Mouse (Mus musculus) midbrain, embryonic 13.5 days (tissue): ENCODE results near the gene Bgn. TPM values are rescaled to one million over a fixed set of nuclear protein-coding genes. Genes with fewer than 3 reads are reported as not detected.

Source experiments
- ATAC-seq: fragments of 200-750 bp; cut with Nextera tagmentation; 2 replicates; pipeline ENCODE4 v1.8.0; 2017; ENCODE audit warnings: mild to moderate bottlenecking, moderate TSS enrichment, moderate library complexity
- H3K27ac ChIP-seq: fragments of 300-500 bp; sonication (generic); 2 replicates; pipeline ENCODE4 v1.5.1; 2015; ENCODE audit warnings: inconsistent platforms, mild to moderate bottlenecking, moderate library complexity
- H3K27me3 ChIP-seq: fragments of 300-500 bp; sonication (generic); 2 replicates; pipeline ENCODE4 v1.6.1; 2015; ENCODE audit warnings: mild to moderate bottlenecking, inconsistent platforms
- H3K36me3 ChIP-seq: fragments of 300-500 bp; sonication (generic); 2 replicates; pipeline ENCODE4 v1.6.1; 2015; ENCODE audit warnings: mild to moderate bottlenecking, inconsistent platforms
- H3K4me1 ChIP-seq: fragments of 300-500 bp; sonication (generic); replicated peaks from 2 replicates; pipeline ENCODE4 v1.6.1; 2015; ENCODE audit warnings: inconsistent platforms
- H3K4me2 ChIP-seq: fragments of 300-500 bp; sonication (generic); replicated peaks from 2 replicates; pipeline ENCODE4 v1.6.1; 2015; ENCODE audit warnings: moderate library complexity, mild to moderate bottlenecking, inconsistent platforms
- H3K4me3 ChIP-seq: fragments of 300-500 bp; sonication (generic); replicated peaks from 2 replicates; pipeline ENCODE4 v1.5.1; 2015; ENCODE audit warnings: mild to moderate bottlenecking, inconsistent platforms
- H3K9ac ChIP-seq: fragments of 300-500 bp; sonication (generic); replicated peaks from 2 replicates; pipeline ENCODE4 v1.6.1; 2015; ENCODE audit warnings: mild to moderate bottlenecking, inconsistent platforms
- H3K9me3 ChIP-seq: fragments of 300-500 bp; sonication (generic); 2 replicates; pipeline ENCODE4 v1.6.1; 2016; ENCODE audit warnings: mild to moderate bottlenecking, inconsistent platforms
- WGBS: fragments of 180-500 bp; shearing (Covaris S2); methylation state at CpG from one replicate; pipeline ENCODE4 v1.1.7; 2015; 5-methylcytosine and 5-hydroxymethylcytosine counted together
- polyA plus RNA-seq: library from polyadenylated mRNA; unstranded; fragments of >200 nt; fragmentation: Nextera tagmentation; extraction: Ambion mirVana; gene quantifications from 2 replicates; pipeline ENCODE4 v1.2.1, GENCODE M21; 2015

Gene Bgn
- polyA plus RNA-seq, result 16.7 and 21.2 TPM in 2 replicates

GRCm38 (mm10) chrX:73483484-73483810, at the start of gene Bgn:
TSS of gene Bgn (plus strand) at chrX:73483602.
- 45% methylated on average over 9 of the region's 14 CpGs for WGBS

GRCm38 (mm10) chrX:73435252-73435651, 48.1 kb upstream of the Bgn start, which contains the start of gene Trex2:
TSS of gene Trex2 (minus strand) at chrX:73435344.
- no peaks in the 10 kb centered on the region for H3K27me3 ChIP-seq
- 89% methylated on average over 11 of the region's 11 CpGs for WGBS

More at GRCm38 (mm10) chrX:73483484-73483810, at the start of gene Bgn:
- Histone ChIP-seq H3K9me3 (no peaks in the 10 kb centered on the region), H3K27me3 (no peaks in the 10 kb centered on the region), H3K4me2 (peak within 1 kb of the TSS; percentile 33), H3K4me3 (no peak within 1 kb of the TSS), H3K27ac (no peak within 1 kb of the TSS), H3K4me1 (no peaks in the 10 kb centered on the region), H3K36me3 (no peaks in the 10 kb centered on the region), H3K9ac (no peak within 1 kb of the TSS)
- ATAC-seq, result no peak

GRCm38 (mm10) chrX:73441428-73441827, 42.0 kb upstream of the Bgn start:
- Histone ChIP-seq H3K9ac (no peak overlapping the region), H3K27me3 (no peaks in the 10 kb centered on the region), H3K4me1 (no peaks in the 10 kb centered on the region), H3K4me3 (no peak overlapping the region), H3K36me3 (peaks cover 8% of the 10 kb centered on the region), H3K4me2 (no peak overlapping the region), H3K27ac (no peak overlapping the region), H3K9me3 (no peaks in the 10 kb centered on the region)
- ATAC-seq, result no peak
- whole genome bisulfite sequencing, result 68% methylated on average over 2 of the region's 2 CpGs

More at GRCm38 (mm10) chrX:73435252-73435651, 48.1 kb upstream of the Bgn start, which contains the start of gene Trex2:
- H3K4me2 ChIP-seq, result no peak within 1 kb of the TSS
- H3K4me3 ChIP-seq, result no peak within 1 kb of the TSS
- peaks cover 6% of the 10 kb centered on the region for H3K36me3 ChIP-seq
- H3K4me1 ChIP-seq, result no peaks in the 10 kb centered on the region
- no peak within 1 kb of the TSS for H3K27ac ChIP-seq
- ATAC-seq, result no peak
- no peaks in the 10 kb centered on the region for H3K9me3 ChIP-seq
- no peak within 1 kb of the TSS for H3K9ac ChIP-seq

GRCm38 (mm10) chrX:73451949-73452348, 31.5 kb upstream of the Bgn start:
- no peak for ATAC-seq
- H3K4me2 ChIP-seq, result no peak overlapping the region

GRCm38 (mm10) chrX:73458877-73459392, 24.5 kb upstream of the Bgn start, which contains the start of gene Haus7:
TSS of gene Haus7 (minus strand) at chrX:73459044.
- H3K9me3 ChIP-seq, result no peaks in the 10 kb centered on the region
- H3K4me1 ChIP-seq, result peaks cover 12% of the 10 kb centered on the region
- WGBS, result 21% methylated on average over 26 of the region's 26 CpGs
- ATAC-seq, result peak; percentile 100
- peak within 1 kb of the TSS; percentile 60; the same call in 1 of the 2 replicates for H3K27ac ChIP-seq
- H3K4me2 ChIP-seq, result peak within 1 kb of the TSS; percentile 61
- H3K9ac ChIP-seq, result peak within 1 kb of the TSS; percentile 68
- H3K4me3 ChIP-seq, result peak within 1 kb of the TSS; percentile 53
- H3K27me3 ChIP-seq, result no peaks in the 10 kb centered on the region
- H3K36me3 ChIP-seq, result no peaks in the 10 kb centered on the region

More at GRCm38 (mm10) chrX:73451949-73452348, 31.5 kb upstream of the Bgn start:
- Histone ChIP-seq H3K27me3 (no peaks in the 10 kb centered on the region), H3K9ac (no peak overlapping the region), H3K4me3 (no peak overlapping the region), H3K9me3 (no peaks in the 10 kb centered on the region), H3K27ac (no peak overlapping the region), H3K4me1 (no peaks in the 10 kb centered on the region), H3K36me3 (peaks cover 7% of the 10 kb centered on the region)
- WGBS, result 33% methylated on average over 2 of the region's 2 CpGs

- Histone ChIP-seq H3K27ac (no peak overlapping the region), H3K4me1 (peaks cover 12% of the 10 kb centered on the region), H3K4me3 (no peak overlapping the region), H3K9me3 (no peaks in the 10 kb centered on the region), H3K36me3 (no peaks in the 10 kb centered on the region), H3K27me3 (no peaks in the 10 kb centered on the region), H3K4me2 (no peak overlapping the region), H3K9ac (no peak overlapping the region)
- no peak for ATAC-seq
- WGBS, result 72% methylated on average over 4 of the region's 4 CpGs
Observed at GRCm38 (mm10) chrX:73460792-73461191, 22.6 kb upstream of the Bgn start.

- Histone ChIP-seq H3K36me3 (no peaks in the 10 kb centered on the region), H3K4me2 (no peak overlapping the region), H3K4me3 (no peak overlapping the region), H3K9me3 (no peaks in the 10 kb centered on the region), H3K27me3 (no peaks in the 10 kb centered on the region), H3K27ac (no peak overlapping the region), H3K4me1 (no peaks in the 10 kb centered on the region), H3K9ac (no peak overlapping the region)
- no peak for ATAC-seq
- WGBS, result 74% methylated on average over 9 of the region's 9 CpGs
Observed at GRCm38 (mm10) chrX:73465483-73466186, 17.8 kb upstream of the Bgn start.

GRCm38 (mm10) chrX:73467446-73468241, 15.8 kb upstream of the Bgn start:
- 80% methylated on average over 5 of the region's 5 CpGs for WGBS
- ATAC-seq, result no peak

GRCm38 (mm10) chrX:73468330-73468729, 15.1 kb upstream of the Bgn start:
- WGBS, result 73% methylated on average over 3 of the region's 3 CpGs
- H3K4me2 ChIP-seq, result no peak overlapping the region
- no peak overlapping the region for H3K9ac ChIP-seq
- no peaks in the 10 kb centered on the region for H3K27me3 ChIP-seq
- no peak for ATAC-seq
- no peaks in the 10 kb centered on the region for H3K36me3 ChIP-seq
- no peaks in the 10 kb centered on the region for H3K9me3 ChIP-seq
- H3K27ac ChIP-seq, result no peak overlapping the region
- H3K4me3 ChIP-seq, result no peak overlapping the region
- H3K4me1 ChIP-seq, result no peaks in the 10 kb centered on the region

More at GRCm38 (mm10) chrX:73467446-73468241, 15.8 kb upstream of the Bgn start:
- H3K27ac ChIP-seq, result no peak overlapping the region
- no peaks in the 10 kb centered on the region for H3K36me3 ChIP-seq
- no peaks in the 10 kb centered on the region for H3K27me3 ChIP-seq
- no peak overlapping the region for H3K4me2 ChIP-seq
- H3K9me3 ChIP-seq, result no peaks in the 10 kb centered on the region
- no peaks in the 10 kb centered on the region for H3K4me1 ChIP-seq
- H3K4me3 ChIP-seq, result no peak overlapping the region
- no peak overlapping the region for H3K9ac ChIP-seq

- Histone ChIP-seq H3K27ac (no peak overlapping the region), H3K9ac (no peak overlapping the region), H3K9me3 (no peaks in the 10 kb centered on the region), H3K4me2 (no peak overlapping the region), H3K4me3 (no peak overlapping the region), H3K4me1 (no peaks in the 10 kb centered on the region), H3K27me3 (no peaks in the 10 kb centered on the region), H3K36me3 (no peaks in the 10 kb centered on the region)
- ATAC-seq, result no peak
- 60% methylated on average over 1 of the region's 1 CpGs for WGBS
Observed at GRCm38 (mm10) chrX:73468752-73469151, 14.7 kb upstream of the Bgn start.

GRCm38 (mm10) chrX:73471764-73472163, 11.6 kb upstream of the Bgn start:
- Histone ChIP-seq H3K9me3 (no peaks in the 10 kb centered on the region), H3K9ac (no peak overlapping the region), H3K36me3 (no peaks in the 10 kb centered on the region), H3K4me3 (no peak overlapping the region), H3K4me1 (no peaks in the 10 kb centered on the region), H3K27ac (no peak overlapping the region), H3K4me2 (no peak overlapping the region), H3K27me3 (no peaks in the 10 kb centered on the region)
- 81% methylated on average over 3 of the region's 3 CpGs for WGBS
- ATAC-seq, result no peak
